Mouse (Mus musculus) gastrocnemius, adult 18-20 months (tissue): ENCODE results near the gene Kcnj14. TPM values are rescaled to one million over a fixed set of nuclear protein-coding genes. Genes with fewer than 3 reads are reported as not detected.

Experiments used
- DNase-seq: peaks from one replicate; pipeline ENCODE4 v3.0.0; 2021; ENCODE audit warnings: low spot score
- total RNA-seq, 2 experiments: library from RNA; stranded (reverse); gene quantifications; 2 replicates each; pipeline ENCODE4 v1.2.3; 2021

Kcnj14 gene
- total RNA-seq, 2 experiments from 2014 or later: 0.28 TPM; not detected in 1

- no peak for DNase-seq
Measured at GRCm38 (mm10) chr7:45797661-45798510, 26.7 kb downstream of the Kcnj14 start.

- no peak for DNase-seq
Measured at GRCm38 (mm10) chr7:45796950-45797349, 27.6 kb downstream of the Kcnj14 start.

- no peak for DNase-seq
Measured at GRCm38 (mm10) chr7:45794971-45795370, 29.6 kb downstream of the Kcnj14 start.

- DNase-seq: no peak
Measured at GRCm38 (mm10) chr7:45793969-45794585, 30.5 kb downstream of the Kcnj14 start.

- no peak for DNase-seq
Measured at GRCm38 (mm10) chr7:45793240-45793639, 31.3 kb downstream of the Kcnj14 start.

- DNase-seq: no peak
Measured at GRCm38 (mm10) chr7:45791756-45792490, 32.7 kb downstream of the Kcnj14 start.

- no peak for DNase-seq
Measured at GRCm38 (mm10) chr7:45790721-45791120, 33.9 kb downstream of the Kcnj14 start.

GRCm38 (mm10) chr7:45787642-45788041, 36.9 kb downstream of the Kcnj14 start:
- DNase-seq: no peak

- no peak for DNase-seq
Measured at GRCm38 (mm10) chr7:45786661-45787413, 37.7 kb downstream of the Kcnj14 start.

- DNase-seq: no peak
Measured at GRCm38 (mm10) chr7:45786136-45786578, 38.4 kb downstream of the Kcnj14 start.

- DNase-seq: no peak
Measured at GRCm38 (mm10) chr7:45785388-45786135, 39.0 kb downstream of the Kcnj14 start.

GRCm38 (mm10) chr7:45784524-45785372, 39.8 kb downstream of the Kcnj14 start, which contains the start of gene Sult2b1:
TSS of gene Sult2b1 (minus strand) at chr7:45784669.
- no peak for DNase-seq

- DNase-seq: peak; percentile 37
Measured at GRCm38 (mm10) chr7:45783511-45784091, 41.0 kb downstream of the Kcnj14 start, which contains the start of gene Lmtk3. TSS of gene Lmtk3 (plus strand) at chr7:45783738.

GRCm38 (mm10) chr7:45782271-45782670, 42.3 kb downstream of the Kcnj14 start:
- no peak for DNase-seq

- no peak for DNase-seq
Measured at GRCm38 (mm10) chr7:45779081-45779641, 45.4 kb downstream of the Kcnj14 start.

GRCm38 (mm10) chr7:45775237-45775636, 49.3 kb downstream of the Kcnj14 start:
- no peak for DNase-seq

GRCm38 (mm10) chr7:45771101-45771500, 53.5 kb downstream of the Kcnj14 start:
- DNase-seq: no peak

- no peak for DNase-seq
Measured at GRCm38 (mm10) chr7:45770427-45771082, 54.0 kb downstream of the Kcnj14 start.
